Mouse (Mus musculus): ENCODE results near the gene Rapgef4.

Gene Rapgef4

DNA sequence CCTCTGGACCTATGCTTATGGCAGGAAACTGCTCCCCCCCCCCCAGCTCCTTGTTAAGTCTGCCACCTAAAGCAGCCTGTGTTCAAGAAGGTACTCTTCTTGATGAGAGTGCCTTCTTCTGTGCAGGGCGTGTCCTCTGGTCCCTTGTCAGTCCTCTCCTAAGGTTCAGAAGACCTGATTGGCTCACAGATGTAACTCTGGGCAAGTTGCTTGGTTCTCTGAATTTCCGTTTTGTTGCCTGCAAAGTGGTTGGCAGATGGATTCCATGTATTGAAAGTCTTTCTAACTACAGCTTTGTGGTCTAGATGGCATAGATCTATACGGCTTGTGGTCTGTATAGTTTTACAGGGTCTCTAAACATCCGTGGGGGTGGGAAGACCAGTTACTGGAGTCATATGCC lies 101.8 kb downstream of the Rapgef4 start:
- DNase-seq: peak; percentile 62

DNA sequence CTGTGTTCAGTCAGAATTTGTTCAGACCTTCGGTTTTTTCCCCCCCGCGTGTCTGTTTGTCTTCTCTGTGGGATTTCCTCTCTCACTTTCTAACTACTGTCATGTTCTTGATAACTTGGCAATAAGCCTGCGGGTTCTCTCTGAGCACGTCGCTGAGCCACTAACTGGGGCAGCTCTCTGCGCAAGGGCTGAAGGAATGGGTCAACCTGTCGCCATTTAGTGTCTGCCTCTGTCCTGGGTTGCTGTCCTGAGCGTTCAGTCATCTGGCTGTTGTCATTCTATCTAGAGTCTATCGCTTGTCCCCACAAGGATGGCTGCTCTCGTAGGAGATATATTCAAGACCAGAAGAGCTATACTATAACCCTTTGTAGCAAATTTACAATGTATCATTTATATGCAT lies 107.8 kb downstream of the Rapgef4 start:
- no peak for DNase-seq

DNA sequence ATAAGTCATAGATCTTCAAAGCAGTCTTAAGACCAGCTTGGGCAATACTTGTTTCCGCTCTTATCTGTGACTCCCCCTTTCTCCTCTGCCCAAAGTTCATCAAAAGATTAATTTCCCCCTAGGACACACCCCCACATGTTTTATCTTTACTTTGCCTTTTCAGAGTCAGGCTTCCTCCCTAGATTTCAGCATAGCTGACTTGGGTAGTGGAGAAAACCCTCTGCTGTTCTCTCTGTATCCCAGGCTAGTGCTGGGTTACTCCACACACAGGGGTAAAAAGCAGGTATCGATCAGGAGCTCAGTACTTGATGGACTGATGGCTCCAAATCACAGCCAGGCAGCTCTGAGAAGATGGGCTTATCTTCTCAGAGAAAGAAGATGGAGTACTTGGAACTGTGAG lies 109.0 kb downstream of the Rapgef4 start:
- DNase-seq: no peak

DNA sequence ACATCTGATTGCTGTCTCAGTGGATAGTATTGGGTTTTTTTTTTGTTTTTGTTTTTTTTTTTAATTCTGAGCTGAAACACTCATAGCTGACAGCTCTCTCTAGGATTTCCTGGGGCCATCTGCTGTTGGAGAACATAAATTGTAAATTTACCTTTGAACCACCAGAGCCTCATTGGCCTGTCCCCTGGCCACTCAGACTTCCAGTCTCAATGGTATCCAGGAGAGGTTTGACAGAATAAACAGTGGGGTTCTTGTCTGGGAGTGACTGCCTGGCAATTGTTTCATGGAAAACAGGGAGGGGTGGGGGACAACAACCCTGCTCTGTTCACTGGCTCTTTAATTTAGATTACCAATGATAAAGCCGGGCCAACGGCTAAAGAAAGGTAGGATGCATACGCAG lies 111.0 kb downstream of the Rapgef4 start:
- no peak for DNase-seq

DNA sequence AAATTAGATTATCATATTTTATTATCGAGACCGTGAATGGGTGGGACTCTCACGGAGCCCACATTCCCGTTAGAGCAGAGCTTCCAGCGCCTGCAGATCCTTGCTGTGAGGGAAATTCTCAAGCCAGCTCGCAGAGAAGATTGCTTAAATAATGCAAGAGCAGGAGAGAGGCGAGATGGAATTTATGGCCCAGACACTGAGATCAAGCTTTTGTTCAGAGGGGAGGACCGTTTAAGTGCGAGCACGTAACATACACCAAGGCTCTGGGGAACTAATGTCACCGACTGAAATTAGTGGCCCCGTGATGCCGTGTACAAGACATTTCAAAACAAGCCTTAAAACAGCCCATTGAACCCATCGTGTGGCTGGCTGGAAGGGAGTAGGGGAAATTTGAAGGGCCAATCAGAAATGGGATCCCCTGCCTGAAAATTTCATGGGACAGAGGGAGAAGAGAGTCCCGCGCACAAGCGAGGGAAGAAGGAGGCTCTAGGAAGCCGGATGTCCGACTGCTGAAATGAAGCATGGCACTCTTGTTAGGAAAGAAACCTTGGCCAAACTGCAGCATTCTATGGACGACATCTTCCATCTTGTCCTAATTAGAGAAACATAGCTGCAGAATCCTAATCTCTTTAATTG lies 112.5 kb downstream of the Rapgef4 start:
- DNase-seq: no peak

DNA sequence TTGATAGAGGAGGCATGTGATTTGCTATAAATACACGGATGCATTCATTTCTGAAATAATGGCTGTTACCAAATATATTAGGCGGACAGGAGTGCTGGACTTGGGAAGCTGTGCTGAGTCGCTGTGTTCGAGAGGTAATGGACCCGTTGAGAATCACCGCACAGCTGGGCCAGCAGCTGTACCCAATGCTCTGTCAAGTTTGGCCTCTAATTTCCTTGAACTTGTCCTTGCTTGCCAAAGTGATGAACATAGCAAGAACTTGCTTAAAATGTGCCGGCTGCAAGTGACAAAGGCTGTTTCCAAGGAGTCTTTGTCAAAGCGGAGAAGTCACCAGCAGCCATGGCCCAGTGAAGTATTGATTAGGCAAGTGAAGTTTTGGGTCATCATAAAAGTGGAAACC lies 113.0 kb downstream of the Rapgef4 start:
- DNase-seq: no peak

DNA sequence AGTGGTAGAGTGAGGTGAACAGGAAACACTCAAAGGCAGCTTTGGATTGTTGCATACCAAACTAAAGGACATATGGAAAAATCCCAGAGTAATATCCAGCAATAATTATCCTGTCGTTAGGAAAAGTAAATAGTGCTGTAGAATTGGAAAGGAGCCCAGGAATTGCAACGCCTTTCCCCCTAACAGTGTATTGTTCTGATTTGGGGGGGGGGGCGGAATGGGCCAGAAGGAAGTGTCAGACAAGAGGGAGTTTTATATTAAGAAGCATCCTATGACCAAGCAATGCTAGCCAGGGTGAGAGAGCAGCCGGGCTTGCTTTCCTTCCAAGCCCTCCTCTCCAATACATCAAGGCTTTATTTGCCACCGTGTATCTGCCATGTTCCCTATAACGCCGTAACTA lies 113.4 kb downstream of the Rapgef4 start:
- DNase-seq: no peak

DNA sequence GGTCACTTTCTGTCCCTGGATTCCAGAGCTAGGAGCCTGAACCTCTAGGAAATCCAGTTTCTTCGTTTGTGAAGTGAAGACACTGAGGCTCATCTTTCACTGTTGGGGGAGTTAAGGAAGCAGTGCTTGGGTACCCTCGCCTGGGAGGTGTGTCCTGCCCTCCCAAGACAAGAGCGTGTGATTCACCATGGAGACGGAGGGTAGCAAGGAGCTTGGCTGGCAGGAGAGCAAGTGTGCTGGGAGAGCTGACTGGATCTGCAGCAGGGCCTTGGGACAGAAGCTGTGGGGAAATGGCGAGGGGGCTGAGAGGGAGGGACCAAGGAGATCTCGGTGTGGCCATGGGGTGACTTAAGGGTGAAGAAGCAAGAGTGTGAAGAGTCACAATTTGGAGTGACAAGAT lies 114.0 kb downstream of the Rapgef4 start:
- no peak for DNase-seq

DNA sequence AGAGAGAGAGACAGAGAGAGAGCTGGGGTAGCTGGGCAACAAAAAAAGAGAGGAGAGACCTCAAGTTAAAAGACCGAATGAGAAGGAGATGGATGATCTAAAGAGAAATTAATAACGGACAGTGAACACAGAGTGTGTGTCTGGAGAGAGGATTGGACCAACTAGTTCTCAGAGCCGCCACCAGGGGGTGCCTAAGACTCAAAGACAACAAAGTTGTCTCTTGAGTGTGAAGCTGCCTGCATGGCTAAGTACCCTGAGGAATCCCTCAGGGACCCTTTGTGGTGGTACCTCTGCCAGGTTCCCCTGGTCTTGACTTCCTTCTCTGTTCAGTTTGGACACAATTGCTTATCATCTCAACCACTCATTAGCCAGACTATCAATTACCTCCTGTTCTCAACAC lies 115.3 kb downstream of the Rapgef4 start:
- DNase-seq: peak; percentile 84

DNA sequence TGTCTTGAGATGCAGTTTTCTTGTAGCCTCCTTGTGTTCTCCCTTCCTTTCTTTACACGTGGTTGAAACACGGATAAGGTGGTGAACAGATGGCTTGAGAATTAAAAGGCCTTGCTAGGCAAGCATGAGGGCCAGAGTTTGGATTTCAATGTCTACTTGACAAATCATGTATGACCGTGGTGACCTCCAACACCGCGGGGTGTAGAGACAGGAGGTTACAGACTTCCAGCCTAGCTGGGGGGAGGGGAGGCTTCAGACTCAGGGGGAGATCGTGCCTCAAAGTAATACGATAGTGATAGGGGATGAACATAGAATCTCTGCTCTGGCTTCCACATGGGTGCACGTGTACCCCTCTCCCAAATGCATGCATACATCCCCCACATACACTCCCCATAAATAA lies 117.3 kb downstream of the Rapgef4 start:
- DNase-seq: no peak

DNA sequence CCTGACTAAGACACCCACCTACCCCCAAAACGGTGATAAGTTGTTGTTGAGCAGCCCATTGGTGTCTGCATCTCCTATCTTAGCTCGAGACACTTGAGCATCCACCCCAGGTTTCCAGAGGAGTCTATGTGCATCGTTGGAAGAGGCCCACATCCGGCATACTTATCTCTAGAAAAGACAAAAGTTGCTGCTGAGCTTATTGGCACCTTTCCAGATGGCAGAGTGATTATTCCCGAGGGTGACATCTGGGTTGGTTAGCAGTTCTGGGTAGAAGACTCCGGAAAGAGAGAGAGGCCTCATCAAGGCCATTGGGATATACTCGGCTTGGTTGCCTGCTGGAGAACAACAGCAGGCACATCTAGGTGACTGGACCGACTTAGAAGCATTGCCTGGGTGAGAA lies 123.6 kb downstream of the Rapgef4 start:
- DNase-seq: no peak

DNA sequence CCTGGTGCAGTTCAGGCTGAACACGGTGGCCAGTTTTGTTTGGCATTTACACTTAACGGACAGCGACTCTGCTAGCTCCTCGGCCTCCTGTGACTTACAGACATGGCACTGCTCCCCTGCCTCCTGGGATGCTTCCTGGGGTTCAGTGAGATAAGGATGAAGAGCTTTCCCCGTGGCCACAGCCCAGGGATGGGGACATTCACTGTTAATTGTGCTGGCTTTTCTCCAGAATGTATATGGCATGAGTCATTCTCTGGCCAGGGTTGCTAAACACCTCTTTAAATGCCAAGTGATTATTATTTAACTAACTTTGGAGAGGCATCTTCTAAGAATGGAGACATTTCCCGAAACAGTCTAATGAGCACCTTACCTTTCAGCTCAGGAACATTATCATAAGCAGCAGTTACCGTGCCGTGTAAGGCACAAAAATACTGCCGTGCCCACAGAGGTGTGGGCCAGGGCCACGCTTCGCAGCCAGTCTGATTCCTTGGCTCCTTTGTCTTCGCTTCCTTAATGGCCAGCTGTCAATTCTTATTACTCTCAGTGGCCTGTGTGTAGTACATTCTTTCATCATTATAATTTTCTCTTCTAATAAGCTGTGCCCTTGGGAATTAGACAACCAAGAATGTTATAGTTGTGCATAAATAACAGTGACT lies 126.6 kb downstream of the Rapgef4 start:
- no peak for DNase-seq

DNA sequence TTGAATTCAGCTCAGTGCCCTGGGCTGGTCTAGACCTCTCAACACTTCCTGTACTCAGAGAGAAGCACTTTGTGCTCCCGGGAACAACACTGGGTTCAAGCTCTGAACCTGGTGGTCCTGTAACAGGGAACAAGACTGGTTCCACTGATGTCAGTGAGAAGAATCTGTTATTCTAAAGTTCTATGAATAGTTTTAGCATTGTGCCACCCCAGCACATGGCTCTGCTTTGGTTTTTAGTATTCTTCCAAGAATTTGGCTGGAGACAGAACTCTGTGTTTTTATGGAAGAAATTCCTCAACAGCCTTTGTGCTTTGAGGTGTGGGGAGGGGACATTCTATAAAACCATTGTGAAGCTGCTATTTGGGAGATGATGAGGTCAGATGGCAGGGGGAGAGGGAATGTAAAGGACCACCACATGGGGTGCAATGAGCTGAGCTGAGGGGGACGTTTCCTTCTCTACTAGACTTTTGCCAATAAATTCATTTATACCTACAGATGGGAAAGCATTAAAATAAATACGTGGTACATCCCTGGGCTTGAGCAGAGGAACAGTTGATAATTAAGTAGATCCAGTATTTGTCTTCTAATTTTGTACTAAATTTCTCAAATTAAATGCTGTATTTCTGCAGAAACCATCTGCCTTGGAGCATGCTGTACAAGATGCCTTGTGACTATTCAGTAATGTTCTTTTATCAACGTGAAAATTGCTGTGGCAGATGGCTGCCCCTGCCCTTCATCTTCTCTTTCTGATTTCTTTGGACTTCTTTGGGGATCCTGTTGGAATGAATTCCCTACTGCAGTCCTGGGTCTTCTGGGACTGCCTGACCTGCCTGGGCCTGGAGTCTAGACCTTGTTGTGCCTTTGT lies 127.6 kb downstream of the Rapgef4 start:
- DNase-seq: no peak

DNA sequence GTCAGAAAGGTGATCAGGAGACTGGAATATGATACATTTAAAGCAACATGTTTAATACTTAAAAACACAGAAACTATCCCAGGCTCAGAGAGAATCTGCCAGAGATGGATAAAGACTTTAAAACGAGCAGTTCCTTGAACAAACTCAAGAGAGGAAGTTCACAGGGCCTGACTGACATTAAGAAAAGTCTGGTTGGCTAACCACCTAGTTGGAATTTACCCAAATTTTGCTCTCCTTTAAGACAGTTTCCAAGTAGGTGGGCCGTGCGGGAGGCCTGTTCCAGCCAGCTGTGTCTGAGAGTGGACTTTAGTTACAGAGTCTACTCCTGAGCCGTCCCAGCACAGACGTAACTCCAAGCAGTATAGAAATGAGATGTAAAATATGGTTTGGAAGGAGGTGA lies 129.4 kb downstream of the Rapgef4 start:
- no peak for DNase-seq

DNA sequence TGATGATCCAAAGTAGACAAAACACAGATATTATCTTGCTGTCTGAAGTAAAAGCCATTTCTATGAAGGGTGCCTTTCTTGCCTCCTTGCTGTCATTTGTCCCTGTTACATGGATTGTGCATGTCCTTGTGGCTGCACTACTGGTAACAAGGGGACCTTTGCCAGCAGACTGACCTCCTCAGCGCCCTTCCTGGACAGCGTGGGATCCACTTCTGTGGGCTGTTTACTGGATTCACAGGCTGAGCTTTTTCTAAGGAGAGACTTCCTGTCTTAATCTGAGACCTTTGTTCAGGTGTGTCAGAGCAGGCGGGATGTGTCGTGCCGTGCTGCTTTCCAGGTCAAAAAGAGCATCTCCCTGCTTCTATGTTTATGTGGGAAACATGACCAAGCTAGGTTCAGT lies 132.7 kb downstream of the Rapgef4 start:
- DNase-seq: peak; percentile 26

DNA sequence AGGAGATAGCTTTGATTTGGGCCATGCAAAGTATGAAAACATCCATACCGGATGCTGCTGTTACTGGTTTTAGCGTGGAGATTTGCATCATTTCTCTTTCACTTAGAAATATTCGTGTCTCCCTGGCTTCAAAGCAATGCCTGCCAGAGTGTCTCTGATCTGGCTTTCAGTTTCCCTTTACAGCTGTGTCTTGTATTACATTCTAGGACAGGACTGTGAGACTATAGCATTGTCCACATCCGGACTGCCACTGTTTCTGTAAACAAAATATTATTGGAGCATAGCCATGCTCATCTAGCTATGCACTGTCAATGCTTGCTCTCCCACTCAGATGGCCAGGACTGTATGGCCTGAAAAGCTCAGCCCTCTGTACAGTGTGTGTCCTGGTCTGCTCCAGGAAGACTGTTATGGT lies 133.1 kb downstream of the Rapgef4 start:
- no peak for DNase-seq

DNA sequence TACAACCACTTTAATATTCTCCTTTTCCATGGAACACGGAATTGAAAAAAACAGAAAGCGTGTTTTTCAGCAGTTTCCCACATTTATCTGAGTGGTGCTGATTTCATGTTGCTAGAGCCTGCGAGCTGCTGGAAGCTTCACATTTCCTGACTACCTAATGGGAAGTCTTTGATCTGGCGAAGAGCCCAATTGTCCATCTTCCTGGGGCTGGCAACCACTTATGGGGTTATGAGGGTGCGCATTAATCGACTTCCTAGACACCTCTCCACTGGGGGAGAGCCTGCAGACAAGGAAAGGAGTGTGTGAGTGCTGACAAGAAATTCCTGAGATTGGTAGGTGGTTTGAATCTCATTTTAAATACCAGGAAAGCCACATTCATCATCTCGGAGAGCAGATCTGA lies 135.1 kb downstream of the Rapgef4 start:
- DNase-seq: no peak

DNA sequence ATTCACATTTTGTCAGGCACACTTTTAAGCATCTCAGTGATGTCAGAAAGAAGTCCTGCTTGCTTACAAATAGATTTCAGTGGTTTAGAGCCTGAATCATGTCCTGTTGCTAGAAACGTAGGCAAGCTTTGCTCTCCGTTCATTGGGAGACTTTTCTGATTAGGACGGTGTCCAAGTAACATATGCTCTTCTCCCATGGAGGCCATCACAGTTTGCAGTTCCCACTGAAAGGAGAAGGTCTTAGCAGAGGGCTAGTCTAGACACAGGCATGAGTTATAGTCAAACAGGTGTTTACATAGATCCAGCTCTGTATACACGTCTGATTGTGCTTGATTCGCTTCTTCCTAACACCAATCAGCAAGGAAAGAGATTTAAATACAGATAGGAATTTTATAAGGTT lies 135.7 kb downstream of the Rapgef4 start:
- DNase-seq: no peak

DNA sequence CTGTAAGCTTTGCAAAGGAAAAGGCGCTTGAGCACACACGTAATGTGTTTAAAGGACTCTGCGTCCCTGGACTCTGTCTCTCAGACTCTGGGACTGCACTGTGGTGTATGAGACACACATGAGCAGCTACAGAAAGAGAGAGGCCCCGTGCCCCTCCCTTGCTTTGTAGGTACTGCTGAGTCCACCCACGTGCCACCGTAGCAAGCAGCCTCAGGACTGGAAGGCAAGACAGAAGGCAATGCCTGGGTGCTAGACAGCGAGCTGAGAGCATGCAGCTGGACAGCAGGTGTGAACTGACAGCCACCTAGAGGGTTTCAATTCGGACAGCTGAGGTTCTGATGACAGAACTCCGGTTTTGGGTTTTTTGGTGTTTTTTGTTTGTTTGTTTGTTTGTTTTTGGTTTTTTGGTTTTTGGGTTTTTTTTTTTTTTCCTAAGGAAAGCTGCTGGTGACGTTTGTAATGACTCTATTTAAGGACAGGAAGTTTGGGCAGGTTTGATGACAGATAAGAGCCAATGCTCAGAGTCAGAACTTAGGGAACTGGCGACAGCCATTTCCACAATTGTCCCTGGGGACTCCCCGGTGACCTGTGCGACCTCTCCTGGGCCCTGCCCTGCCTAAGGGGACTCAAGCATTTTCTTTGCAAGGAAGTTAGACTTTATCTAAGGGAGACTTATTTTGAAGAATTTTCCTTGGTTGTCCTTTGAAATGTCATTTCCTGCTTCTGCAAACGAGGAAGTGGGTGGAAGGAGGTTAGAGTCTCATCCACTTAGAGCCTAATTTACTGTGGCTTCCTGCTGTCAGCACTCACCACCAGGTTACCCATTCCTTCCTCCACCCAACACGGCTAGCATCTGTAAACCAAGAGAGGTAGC lies 136.3 kb downstream of the Rapgef4 start:
- DNase-seq: peak; percentile 46

DNA sequence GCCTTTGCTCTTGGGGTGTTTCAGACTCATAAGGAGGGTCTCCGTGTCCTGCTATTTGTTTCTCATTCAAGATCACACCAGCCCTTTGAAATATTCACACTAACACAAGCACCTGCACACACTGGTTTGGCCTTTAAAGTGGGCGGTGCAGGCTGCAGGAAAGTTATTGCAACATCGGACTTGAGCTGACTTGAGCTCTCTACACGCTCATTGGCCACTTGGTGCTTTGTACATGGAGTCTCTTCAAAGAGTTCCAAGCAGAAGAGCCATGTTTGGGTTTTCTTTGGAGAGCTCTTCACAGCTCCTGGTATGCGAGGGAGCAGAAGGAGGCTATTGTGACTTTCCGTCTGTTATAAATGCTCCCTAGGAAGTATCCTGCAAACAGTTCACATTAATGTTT lies 139.2 kb downstream of the Rapgef4 start:
- DNase-seq: no peak

DNA sequence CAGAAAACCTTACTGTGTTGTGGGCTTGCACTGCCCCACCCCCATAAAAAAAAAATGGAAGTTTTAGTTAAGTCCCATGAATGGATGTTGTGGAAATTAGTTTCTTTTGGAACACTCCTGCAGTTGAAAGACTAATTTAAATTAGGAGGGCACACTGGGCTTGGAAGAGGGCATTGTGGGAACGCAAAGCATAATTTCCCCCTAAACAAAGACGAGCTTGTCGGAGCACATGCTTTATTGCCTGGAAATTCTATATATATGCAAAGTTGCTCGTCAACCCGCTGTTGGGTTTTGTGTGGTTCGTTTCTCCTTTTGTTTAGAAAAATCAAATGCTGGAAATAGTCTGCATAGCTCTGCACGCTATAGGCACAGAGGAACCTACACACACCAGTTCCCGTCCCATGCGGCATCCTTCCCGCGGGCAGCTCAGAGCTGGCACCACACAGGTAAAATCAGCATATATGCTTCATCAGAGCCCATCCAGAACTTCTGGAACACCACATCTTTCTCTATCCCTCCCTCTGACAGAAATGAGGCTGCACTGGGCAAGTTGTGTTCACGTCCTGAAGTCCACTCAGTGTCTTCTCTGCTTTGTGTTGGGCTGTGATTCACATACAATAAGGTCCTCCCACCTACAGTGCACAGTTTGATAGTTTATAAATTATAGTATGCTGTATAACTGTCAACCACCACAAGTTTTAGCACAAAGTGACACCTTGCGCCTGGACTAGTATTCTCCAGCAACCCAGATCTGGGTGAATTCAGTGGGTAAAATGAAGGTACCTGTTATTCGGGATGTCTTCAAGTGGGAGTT lies 141.6 kb downstream of the Rapgef4 start:
- no peak for DNase-seq

DNA sequence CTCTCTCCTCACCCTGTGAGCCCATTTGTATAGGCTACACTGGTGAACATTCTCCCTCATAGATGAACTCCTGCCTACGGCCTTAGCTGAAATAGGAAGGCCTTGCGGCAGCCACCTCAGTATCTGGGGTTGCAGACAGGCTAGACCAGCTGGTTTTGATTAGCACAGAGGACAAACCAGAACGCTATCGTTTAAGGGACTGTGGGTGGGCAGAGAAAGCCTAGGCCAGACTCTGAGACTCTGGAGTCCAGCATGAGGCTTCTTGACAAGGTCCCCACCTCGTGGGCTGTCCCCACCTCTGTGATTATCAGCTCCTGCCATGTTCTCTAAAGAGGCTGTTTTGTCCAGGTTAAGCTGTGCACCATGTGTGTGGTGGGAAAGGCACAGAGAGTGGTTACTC lies 142.8 kb downstream of the Rapgef4 start:
- no peak for DNase-seq

All from thymus, postnatal 25 days (tissue).